Mouse (Mus musculus) liver, postnatal 0 days (tissue): Measurements from ENCODE around the gene Slc25a39. TPM values are rescaled to one million over a fixed set of nuclear protein-coding genes. Genes with fewer than 3 reads are reported as not detected.

Experiments
- ATAC-seq: fragments of 200-750 bp; cut with Nextera tagmentation; 2 replicates; pipeline ENCODE4 v1.8.0; 2017; ENCODE audit warnings: mild to moderate bottlenecking, moderate library complexity
- DNase-seq: peaks from one replicate; pipeline ENCODE4 v3.0.0-alpha.2; 2016
- H3K27ac ChIP-seq: fragments of 300-500 bp; sonication (generic); 2 replicates; pipeline ENCODE4 v1.5.1; 2014; ENCODE audit warnings: antibody characterized with exemption, moderate library complexity, mild to moderate bottlenecking, low read depth
- H3K27me3 ChIP-seq: fragments of 300-500 bp; sonication (generic); 2 replicates; pipeline ENCODE4 v1.6.1; 2014; ENCODE audit warnings: low read length, control low read depth, mixed read lengths; ENCODE audit not compliant: insufficient read depth
- H3K36me3 ChIP-seq: fragments of 300-500 bp; sonication (generic); replicated peaks from 2 replicates; pipeline ENCODE4 v1.6.1; 2014; ENCODE audit warnings: mild to moderate bottlenecking, control low read depth, low read length, moderate library complexity, mixed read lengths; ENCODE audit not compliant: insufficient read depth
- H3K4me1 ChIP-seq: fragments of 300-500 bp; sonication (generic); 2 replicates; pipeline ENCODE4 v1.6.1; 2014; ENCODE audit warnings: antibody characterized with exemption, mild to moderate bottlenecking, control low read depth; ENCODE audit not compliant: insufficient read depth
- H3K4me2 ChIP-seq: fragments of 300-500 bp; sonication (generic); 2 replicates; pipeline ENCODE4 v1.6.1; 2014; ENCODE audit warnings: low read depth, mild to moderate bottlenecking, low read length, moderate library complexity, mixed read lengths
- H3K4me3 ChIP-seq: fragments of 300-500 bp; sonication (generic); 2 replicates; pipeline ENCODE4 v1.5.1; 2014; ENCODE audit warnings: low read depth, low read length
- H3K9ac ChIP-seq: fragments of 300-500 bp; sonication (generic); replicated peaks from 2 replicates; pipeline ENCODE4 v1.6.1; 2014; ENCODE audit warnings: mild to moderate bottlenecking, moderate library complexity
- H3K9me3 ChIP-seq: fragments of 300-500 bp; sonication (generic); 2 replicates; pipeline ENCODE4 v1.6.1; 2016; ENCODE audit warnings: mild to moderate bottlenecking, control low read depth, low read length, mixed read lengths
- CTCF ChIP-seq: sonication (generic); IDR thresholded peaks from 2 replicates; pipeline ENCODE4 v1.5.1; 2016; ENCODE audit warnings: antibody characterized with exemption, low read depth
- EP300 ChIP-seq: IDR thresholded peaks from 2 replicates; pipeline ENCODE4 v1.6.1; 2016; ENCODE audit warnings: antibody characterized with exemption, low read depth, mild to moderate bottlenecking
- WGBS: fragments of 180-500 bp; shearing (Covaris S2); extraction: QIAGEN DNeasy Blood & Tissue Kit; methylation state at CpG from one replicate; pipeline ENCODE4 v1.1.7; 2014; ENCODE audit not compliant: insufficient replicate concordance; 5-methylcytosine and 5-hydroxymethylcytosine counted together
- polyA plus RNA-seq: library from polyadenylated mRNA; unstranded; fragments of >200 nt; fragmentation: Nextera tagmentation; extraction: Ambion mirVana; gene quantifications from 2 replicates; pipeline ENCODE4 v1.2.1, GENCODE M21; 2015

Gene Slc25a39
- polyA plus RNA-seq, 1 experiment from 2014 or later, result 510 TPM

DNA sequence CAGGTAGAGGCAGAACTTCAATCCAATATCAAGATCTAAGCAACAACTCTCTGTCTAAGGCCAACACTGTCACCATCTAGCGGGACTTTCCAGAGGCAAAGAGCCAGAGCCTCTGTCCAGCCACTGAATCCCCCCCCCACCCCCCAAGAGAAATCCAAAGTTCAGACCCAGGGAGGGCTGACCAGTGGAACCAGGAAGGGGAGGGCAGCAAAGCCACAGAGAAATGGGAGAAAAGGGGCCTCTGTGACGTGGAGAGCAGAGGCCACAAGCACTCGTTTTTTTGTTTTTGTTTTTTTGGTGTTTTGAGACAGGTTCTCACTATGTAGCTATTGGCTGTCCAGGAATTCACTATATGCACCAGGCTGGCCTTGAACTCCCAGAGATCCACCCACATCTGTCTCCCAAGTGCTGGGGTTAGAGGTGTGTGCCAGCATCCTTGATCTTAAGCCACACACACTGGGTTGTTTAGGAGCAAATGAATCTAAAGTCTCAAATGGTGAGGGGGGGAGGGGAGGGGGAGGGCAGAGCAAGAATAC lies 2.1 kb upstream of the Slc25a39 start:
- Histone ChIP-seq H3K4me2 (peak overlapping the region; percentile 82), H3K9me3 (no peaks in the 10 kb centered on the region), H3K9ac (0 out of 2 replicates have a peak overlapping the region, but pooled peaks have one; percentile 3), H3K4me1 (peaks cover 31% of the 10 kb centered on the region), H3K27me3 (no peaks in the 10 kb centered on the region), H3K36me3 (peaks cover 6% of the 10 kb centered on the region; the same call in 1 of the 2 replicates), H3K4me3 (no peak overlapping the region), H3K27ac (peak overlapping the region; percentile 99)
- peak; percentile 38 for DNase-seq
- no peak for ATAC-seq
- TF ChIP-seq CTCF (no peak), EP300 (no peak)
- 66% methylated on average over 3 of the region's 3 CpGs for WGBS

DNA sequence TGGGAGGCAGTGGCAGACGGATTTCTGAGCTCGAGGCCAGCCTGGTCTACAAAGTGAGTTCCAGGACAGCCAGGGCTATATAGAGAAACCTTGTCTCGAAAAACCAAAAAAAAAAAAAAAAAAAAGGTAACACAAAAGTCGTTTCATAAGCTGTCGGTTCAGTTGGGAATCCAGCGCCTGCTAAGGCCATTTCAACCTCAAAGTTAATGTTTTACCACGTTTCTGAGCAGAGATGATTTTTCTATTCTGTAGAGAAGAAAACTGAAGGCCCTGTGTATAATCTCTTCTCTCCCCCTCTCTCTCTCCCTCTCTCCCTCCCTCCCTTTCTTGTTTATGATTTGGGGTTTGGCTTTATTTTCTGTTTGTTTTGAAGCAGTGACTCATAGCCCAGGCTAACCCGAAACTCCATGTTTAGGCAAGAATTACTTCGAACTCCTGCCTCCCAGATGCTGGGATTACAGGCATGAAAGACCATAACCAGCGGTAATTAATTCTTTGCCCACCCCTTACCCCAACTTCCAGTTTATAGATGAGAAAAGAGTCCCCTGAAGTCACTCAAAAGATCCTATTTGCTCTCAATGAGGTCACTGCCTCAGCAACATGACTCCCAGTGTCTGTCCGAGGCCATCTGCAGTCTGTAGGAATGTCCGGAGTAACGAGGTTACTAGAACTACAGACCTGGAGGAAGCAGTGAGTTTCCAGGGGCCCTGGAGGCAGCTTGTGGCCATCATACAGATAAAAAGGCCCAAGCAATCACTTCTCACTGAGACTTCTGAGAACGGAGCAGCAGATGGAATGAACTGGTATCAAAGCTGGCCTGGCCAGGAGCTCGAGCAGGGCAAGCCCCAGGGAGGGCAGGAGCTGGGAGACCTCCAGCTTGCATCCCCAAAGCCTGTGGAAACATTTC lies 1.4 kb upstream of the Slc25a39 start:
- H3K36me3 ChIP-seq, result peaks cover 13% of the 10 kb centered on the region
- H3K9ac ChIP-seq, result peak overlapping the region; percentile 56
- H3K27ac ChIP-seq, result peak overlapping the region; percentile 99
- H3K4me2 ChIP-seq, result peak overlapping the region; percentile 82
- H3K4me3 ChIP-seq, result peak overlapping the region; percentile 99
- 41% methylated on average over 14 of the region's 15 CpGs for WGBS
- TF ChIP-seq CTCF, result no peak
- TF ChIP-seq EP300, result no peak
- no peaks in the 10 kb centered on the region for H3K27me3 ChIP-seq
- H3K9me3 ChIP-seq, result no peaks in the 10 kb centered on the region
- H3K4me1 ChIP-seq, result peaks cover 35% of the 10 kb centered on the region
- DNase-seq (peak; percentile 21), ATAC-seq (no peak)

- Histone ChIP-seq H3K27me3 (no peaks in the 10 kb centered on the region), H3K9me3 (no peaks in the 10 kb centered on the region), H3K9ac (peak overlapping the region; percentile 100), H3K4me1 (peaks cover 35% of the 10 kb centered on the region), H3K27ac (peak overlapping the region; percentile 99), H3K4me2 (peak overlapping the region; percentile 82), H3K36me3 (peaks cover 20% of the 10 kb centered on the region), H3K4me3 (peak overlapping the region; percentile 99)
- ATAC-seq (peak; percentile 79), DNase-seq (peak; percentile 97)
- under 1% methylated on average over 32 of the region's 32 CpGs for WGBS
- no peak for TF ChIP-seq CTCF
- TF ChIP-seq EP300, result peak; percentile 79
Observed at GRCm38 (mm10) chr11:102408344-102408876, 664 bp upstream of the Slc25a39 start.

DNA sequence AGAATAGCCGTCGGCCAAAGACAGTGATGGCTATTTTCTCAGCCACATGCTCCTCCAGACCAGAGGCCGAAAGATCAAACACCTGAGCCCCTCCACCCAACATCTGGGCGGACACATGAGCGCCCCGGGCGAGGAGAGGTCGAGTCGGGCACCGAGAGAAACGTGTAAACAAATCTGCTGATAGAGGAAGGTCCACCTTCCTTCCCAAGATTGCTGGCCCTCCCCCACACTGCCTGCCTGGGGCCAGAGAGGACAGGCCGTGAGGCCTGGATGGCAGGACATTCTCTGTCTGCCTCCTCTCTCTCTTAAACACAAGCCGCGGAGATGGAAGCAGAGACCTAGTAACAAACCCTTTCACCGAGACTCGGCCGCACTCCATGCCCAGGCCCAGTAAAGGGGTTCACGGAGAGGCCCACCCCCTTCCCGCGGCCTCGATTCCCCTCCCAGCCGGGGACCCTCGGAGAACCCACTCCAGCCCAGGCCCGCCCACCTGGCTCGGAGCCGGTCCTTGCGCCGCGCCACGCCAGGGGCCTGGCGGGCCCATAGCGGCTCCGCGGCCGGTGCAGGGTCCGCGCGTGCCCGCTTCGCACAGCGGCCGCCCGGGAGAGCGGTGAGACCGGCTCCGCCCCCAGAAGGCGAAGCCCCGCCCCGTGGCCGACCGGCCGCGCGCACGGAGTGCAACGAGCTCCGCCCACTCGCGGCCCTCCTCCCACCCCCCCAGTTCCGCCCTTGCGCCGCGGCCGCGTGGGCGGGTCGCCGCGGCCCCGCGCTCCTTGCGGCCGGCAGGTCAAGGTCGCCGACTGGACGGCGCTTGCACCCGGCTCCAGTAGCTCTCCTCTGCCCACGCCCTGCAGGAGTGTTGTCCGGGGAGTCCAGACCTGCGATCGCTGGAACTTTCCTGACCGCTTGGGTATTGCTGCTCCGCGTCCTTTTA lies 579 bp downstream of the Slc25a39 start:
- H3K4me1 ChIP-seq, result peaks cover 35% of the 10 kb centered on the region
- H3K27ac ChIP-seq, result peak overlapping the region; percentile 99
- H3K9ac ChIP-seq, result peak overlapping the region; percentile 100
- peaks cover 33% of the 10 kb centered on the region for H3K36me3 ChIP-seq
- H3K9me3 ChIP-seq, result no peaks in the 10 kb centered on the region
- H3K4me3 ChIP-seq, result peak overlapping the region; percentile 99
- H3K4me2 ChIP-seq, result peak overlapping the region; percentile 82
- WGBS, result under 1% methylated on average over 83 of the region's 85 CpGs
- ATAC-seq (peak; percentile 67), DNase-seq (peak; percentile 97)
- H3K27me3 ChIP-seq, result no peaks in the 10 kb centered on the region
- TF ChIP-seq EP300 (0 out of 2 replicates have a peak, but pooled peaks have one; percentile 6), CTCF (no peak)

DNA sequence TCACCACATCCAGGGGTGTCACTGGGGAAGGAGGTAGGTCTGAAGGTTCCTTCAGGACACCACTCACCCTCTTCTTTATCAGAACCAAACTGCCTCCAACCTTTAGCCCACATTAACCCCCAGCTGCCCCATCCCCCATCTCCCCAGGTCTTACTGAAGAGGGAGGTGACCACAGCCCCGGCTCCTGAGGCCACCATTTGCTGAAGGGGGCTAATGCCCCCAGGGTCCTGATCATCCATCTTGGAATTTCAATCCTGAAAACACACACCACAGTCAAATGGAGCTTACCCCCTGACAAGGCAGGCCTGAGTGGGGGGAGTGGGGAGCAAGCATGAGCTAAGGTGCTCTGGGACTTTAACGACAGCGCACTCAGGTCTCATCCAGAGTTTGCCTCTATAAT lies 1.3 kb downstream of the Slc25a39 start:
- Histone ChIP-seq H3K9me3 (no peaks in the 10 kb centered on the region), H3K4me2 (peak overlapping the region; percentile 82), H3K9ac (peak overlapping the region; percentile 100), H3K27me3 (no peaks in the 10 kb centered on the region), H3K4me1 (peaks cover 33% of the 10 kb centered on the region), H3K4me3 (peak overlapping the region; percentile 99), H3K36me3 (peaks cover 36% of the 10 kb centered on the region), H3K27ac (peak overlapping the region; percentile 99)
- 21% methylated on average over 3 of the region's 3 CpGs for WGBS
- ATAC-seq (no peak), DNase-seq (peak; percentile 38)
- TF ChIP-seq EP300 (0 out of 2 replicates have a peak, but pooled peaks have one; percentile 24), CTCF (no peak)
